Mouse (Mus musculus) MEL (cell line): ENCODE data around the gene Sult6b2.

Experiments used
- CTCF ChIP-seq, 3 experiments: IDR thresholded peaks in 2 of 3; conservative IDR thresholded peaks in 1 of 3; 2 replicates each; pipeline ENCODE4 v1.5.1; 2011 to 2012; ENCODE audit warnings: low read length in 3 of 3, low read depth in 2 of 3, mild to moderate bottlenecking in 2 of 3, improper control_type of control experiment in 1 of 3, inconsistent platforms in 1 of 3, mixed read lengths in 1 of 3, moderate library complexity in 1 of 3; ENCODE audit not compliant: control insufficient read depth in 1 of 3, insufficient read depth in 1 of 3, poor library complexity in 1 of 3, severe bottlenecking in 1 of 3
- EP300 ChIP-seq, 2 experiments: IDR thresholded peaks; 2 replicates each; pipeline ENCODE4 v1.6.1; 2011; ENCODE audit warnings: improper control_type of control experiment in 2 of 2, low read length in 2 of 2, low read depth in 1 of 2, mild to moderate bottlenecking in 1 of 2
- KAT2A ChIP-seq: conservative IDR thresholded peaks from 2 replicates; pipeline ENCODE4 v1.6.1; 2012; ENCODE audit warnings: low read depth, low read length, improper control_type of control experiment, inconsistent platforms
- MAFK ChIP-seq: IDR thresholded peaks from 2 replicates; pipeline ENCODE4 v1.6.1; 2011; ENCODE audit warnings: low read depth, mild to moderate bottlenecking, low read length, improper control_type of control experiment, borderline replicate concordance
- NRF1 ChIP-seq: IDR thresholded peaks from 2 replicates; pipeline ENCODE4 v1.6.1; 2014; ENCODE audit warnings: low read depth, mild to moderate bottlenecking, inconsistent platforms, low read length, improper control_type of control experiment, moderate library complexity; ENCODE audit not compliant: poor library complexity, insufficient read depth, severe bottlenecking
- POLR2A ChIP-seq, 2 experiments: IDR thresholded peaks; 2 replicates each; pipeline ENCODE4 v1.6.1; 2011 to 2012; ENCODE audit warnings: low read length in 2 of 2, mild to moderate bottlenecking in 2 of 2, control low read depth in 1 of 2, improper control_type of control experiment in 1 of 2, low read depth in 1 of 2, moderate library complexity in 1 of 2; ENCODE audit not compliant: control insufficient read depth in 1 of 2, insufficient read depth in 1 of 2, poor library complexity in 1 of 2
- POLR2AphosphoS2 ChIP-seq: IDR thresholded peaks from 2 replicates; pipeline ENCODE4 v1.6.1; 2011; ENCODE audit warnings: low read length, improper control_type of control experiment
- RCOR1 ChIP-seq: IDR thresholded peaks from 2 replicates; pipeline ENCODE4 v1.6.1; 2012; ENCODE audit warnings: low read depth, mild to moderate bottlenecking, inconsistent platforms, low read length, improper control_type of control experiment
- SMC3 ChIP-seq: IDR thresholded peaks from 2 replicates; pipeline ENCODE4 v1.6.1; 2011; ENCODE audit warnings: low read depth, low read length, improper control_type of control experiment
- USF1 ChIP-seq: IDR thresholded peaks from 2 replicates; pipeline ENCODE4 v1.6.1; 2014; ENCODE audit warnings: low read depth, mild to moderate bottlenecking, inconsistent platforms, low read length, improper control_type of control experiment, moderate library complexity

GRCm38 (mm10) chr6:142810239-142810638, 5.9 kb upstream of the Sult6b2 start:
- no peak for TF ChIP-seq CTCF (IDR thresholded peaks at IDR 0.05 in 2 of 3, conservative IDR thresholded peaks at IDR 0.05 in 1 of 3; ENCODE audit: control insufficient read depth in 1 of 3, insufficient read depth in 1 of 3, low read depth in 2 of 3, low read length in 3 of 3, poor library complexity in 1 of 3, severe bottlenecking in 1 of 3)
- TF ChIP-seq POLR2AphosphoS2: no peak
- no peak for TF ChIP-seq POLR2A (IDR thresholded peaks at IDR 0.05; ENCODE audit: control insufficient read depth in 1 of 2, insufficient read depth in 1 of 2, low read depth in 1 of 2, low read length in 2 of 2, poor library complexity in 1 of 2)
- TF ChIP-seq EP300 (IDR thresholded peaks at IDR 0.05; ENCODE audit: low read depth in 1 of 2, low read length in 2 of 2): peak; percentile 20 to 55; a peak in 2 of 4 replicates
- no peak for TF ChIP-seq MAFK
- TF ChIP-seq KAT2A: no peak
- no peak for TF ChIP-seq NRF1
- no peak; the same call in 1 of the 2 replicates for TF ChIP-seq USF1
- TF ChIP-seq RCOR1: peak; percentile 80; the same call in 1 of the 2 replicates
- no peak for TF ChIP-seq SMC3
